Mouse (Mus musculus) ES-Bruce4 (cell line): ENCODE measurements around the gene Ppp1r37. TPM values are rescaled to one million over a fixed set of nuclear protein-coding genes. Genes with fewer than 3 reads are reported as not detected.

Experiments used
- H3K27ac ChIP-seq: 2 replicates; pipeline ENCODE4 v1.5.1; 2012; ENCODE audit warnings: low read length, inconsistent platforms; ENCODE audit not compliant: insufficient read depth
- H3K27me3 ChIP-seq: 2 replicates; pipeline ENCODE4 v1.6.1; 2012; ENCODE audit warnings: mild to moderate bottlenecking, low read length, inconsistent platforms; ENCODE audit not compliant: control insufficient read depth, poor library complexity, insufficient read depth, severe bottlenecking
- H3K36me3 ChIP-seq: 2 replicates; pipeline ENCODE4 v1.6.1; 2012; ENCODE audit warnings: inconsistent platforms, mild to moderate bottlenecking, low read length, moderate library complexity; ENCODE audit not compliant: control insufficient read depth, poor library complexity, insufficient read depth, severe bottlenecking
- H3K4me1 ChIP-seq: one replicate; pipeline ENCODE4 v1.8.1; 2011; ENCODE audit warnings: low read length; ENCODE audit not compliant: control insufficient read depth, insufficient read depth
- H3K4me3 ChIP-seq: 2 replicates; pipeline ENCODE4 v1.5.1; 2011; ENCODE audit warnings: low read depth, mild to moderate bottlenecking, low read length
- H3K9ac ChIP-seq: 2 replicates; pipeline ENCODE4 v1.6.1; 2012; ENCODE audit warnings: low read depth, mild to moderate bottlenecking, inconsistent platforms; ENCODE audit not compliant: poor library complexity, severe bottlenecking
- H3K9me3 ChIP-seq: replicated peaks from 2 replicates; pipeline ENCODE4 v1.6.1; 2012; ENCODE audit warnings: mild to moderate bottlenecking, low read length, inconsistent platforms; ENCODE audit not compliant: control insufficient read depth, poor library complexity, insufficient read depth, severe bottlenecking
- CTCF ChIP-seq: IDR thresholded peaks from one replicate; pipeline ENCODE4 v1.8.1; 2011; ENCODE audit warnings: low read depth, low read length
- EP300 ChIP-seq: IDR thresholded peaks from 2 replicates; pipeline ENCODE4 v1.6.1; 2011; ENCODE audit warnings: low read depth, low read length; ENCODE audit not compliant: insufficient read depth
- POLR2A ChIP-seq: IDR thresholded peaks from one replicate; pipeline ENCODE4 v1.8.1; 2011; ENCODE audit warnings: low read length; ENCODE audit not compliant: insufficient read depth
- polyA plus RNA-seq: library from polyadenylated mRNA; stranded (reverse); fragments of >200 nt; gene quantifications from 2 replicates; pipeline ENCODE4 v1.2.4, GENCODE M21; 2011; ENCODE audit warnings: low read depth; ENCODE audit not compliant: missing spikeins, insufficient read depth, insufficient read length

Gene Ppp1r37
- polyA plus RNA-seq, 1 experiment, result 16.1 TPM

GRCm38 (mm10) chr7:19564455-19564854 lies 1.6 kb upstream of the Ppp1r37 start:
- H3K9ac ChIP-seq, result no peak overlapping the region
- no peak overlapping the region for H3K27ac ChIP-seq
- no peaks in the 10 kb centered on the region for H3K9me3 ChIP-seq
- peaks cover 5% of the 10 kb centered on the region; the same call in 1 of the 2 replicates for H3K36me3 ChIP-seq
- H3K4me3 ChIP-seq, result no peak overlapping the region
- TF ChIP-seq EP300, result no peak
- no peak for TF ChIP-seq POLR2A
- TF ChIP-seq CTCF, result peak; percentile 56
- peaks cover 8% of the 10 kb centered on the region for H3K4me1 ChIP-seq
- no peaks in the 10 kb centered on the region for H3K27me3 ChIP-seq

- H3K4me3 ChIP-seq, result no peak overlapping the region
- H3K27ac ChIP-seq, result no peak overlapping the region
- peaks cover 5% of the 10 kb centered on the region; the same call in 1 of the 2 replicates for H3K36me3 ChIP-seq
- peaks cover 8% of the 10 kb centered on the region for H3K4me1 ChIP-seq
- TF ChIP-seq EP300 (no peak), POLR2A (no peak), CTCF (no peak)
- H3K27me3 ChIP-seq, result no peaks in the 10 kb centered on the region
- no peak overlapping the region for H3K9ac ChIP-seq
- no peaks in the 10 kb centered on the region for H3K9me3 ChIP-seq
These were observed 1.0 kb upstream of the Ppp1r37 start for GRCm38 (mm10) chr7:19563884-19564283.

GRCm38 (mm10) chr7:19561765-19562642 lies 872 bp downstream of the Ppp1r37 start:
- H3K27ac ChIP-seq, result no peak overlapping the region
- peaks cover 5% of the 10 kb centered on the region; the same call in 1 of the 2 replicates for H3K36me3 ChIP-seq

GRCm38 (mm10) chr7:19561431-19561764 lies 1.5 kb downstream of the Ppp1r37 start:
- H3K4me3 ChIP-seq, result peak overlapping the region; percentile 79
- peaks cover 4% of the 10 kb centered on the region for H3K4me1 ChIP-seq
- H3K9ac ChIP-seq, result peak overlapping the region; percentile 74
- H3K9me3 ChIP-seq, result no peaks in the 10 kb centered on the region
- no peak overlapping the region for H3K27ac ChIP-seq
- TF ChIP-seq EP300 (no peak), CTCF (no peak), POLR2A (no peak)
- peaks cover 5% of the 10 kb centered on the region; the same call in 1 of the 2 replicates for H3K36me3 ChIP-seq
- H3K27me3 ChIP-seq, result no peaks in the 10 kb centered on the region

More at GRCm38 (mm10) chr7:19561765-19562642, 872 bp downstream of the Ppp1r37 start:
- Histone ChIP-seq H3K9me3 (no peaks in the 10 kb centered on the region), H3K4me3 (peak overlapping the region; percentile 79), H3K4me1 (peaks cover 4% of the 10 kb centered on the region), H3K27me3 (no peaks in the 10 kb centered on the region), H3K9ac (peak overlapping the region; percentile 74)
- TF ChIP-seq POLR2A, result no peak
- TF ChIP-seq CTCF, result no peak
- TF ChIP-seq EP300, result no peak

- TF ChIP-seq CTCF (no peak), POLR2A (no peak), EP300 (no peak)
- Histone ChIP-seq H3K9ac (peak overlapping the region; percentile 74), H3K4me3 (peak overlapping the region; percentile 79), H3K27ac (no peak overlapping the region), H3K27me3 (no peaks in the 10 kb centered on the region), H3K9me3 (no peaks in the 10 kb centered on the region), H3K36me3 (peaks cover 5% of the 10 kb centered on the region; the same call in 1 of the 2 replicates), H3K4me1 (peaks cover 4% of the 10 kb centered on the region)
These were observed 2.2 kb downstream of the Ppp1r37 start for GRCm38 (mm10) chr7:19560491-19561260.
